Mouse (Mus musculus): ENCODE results near the gene Kdelr3. TPM values are rescaled to one million over a fixed set of nuclear protein-coding genes. Genes with fewer than 3 reads are reported as not detected.

Kdelr3 gene
- polyA plus RNA-seq, 1 experiment from 2014 or later, result 11.8 TPM

DNA sequence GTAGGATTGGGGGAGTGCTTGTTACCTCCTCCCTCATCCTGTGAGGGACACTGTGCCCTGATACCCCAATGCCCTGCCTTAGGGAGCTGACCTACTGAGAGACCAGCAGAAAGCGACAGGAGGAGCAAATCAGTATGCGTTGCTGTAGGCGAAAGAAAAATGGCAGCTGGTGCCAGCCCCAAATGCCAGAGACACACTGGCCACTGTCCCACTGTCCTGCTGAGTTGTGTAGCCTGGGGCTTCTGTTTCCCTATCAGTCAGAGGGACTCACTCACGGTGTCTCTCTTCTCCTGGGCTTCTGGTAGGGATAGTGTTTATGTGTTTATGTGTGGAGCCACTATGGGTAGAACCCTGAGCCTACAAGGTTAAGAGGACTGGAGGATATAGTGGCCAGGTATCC, 1.5 kb downstream of the Kdelr3 start:
- Histone ChIP-seq H3K4me1 (ENCODE audit: control insufficient read depth, insufficient read depth, low read length) (no peaks in the 10 kb centered on the region), H3K4me2 (ENCODE audit: low read depth, low read length) (no peak overlapping the region), H3K27me3 (ENCODE audit: control insufficient read depth, insufficient read depth, low read length) (peaks cover 40% of the 10 kb centered on the region), H3K36me3 (replicated peaks; ENCODE audit: control insufficient read depth, insufficient read depth, low read depth, low read length) (no peaks in the 10 kb centered on the region), H3K4me3 (ENCODE audit: low read depth, low read length) (no peak overlapping the region), H3K9me3 (replicated peaks; ENCODE audit: control insufficient read depth, low read length) (no peaks in the 10 kb centered on the region), H3K9ac (replicated peaks; ENCODE audit: low read length) (no peak overlapping the region), H3K27ac (replicated peaks; ENCODE audit: low read depth, low read length) (no peak overlapping the region)
- DNase-seq (ENCODE audit: low spot score) (no peak), ATAC-seq (replicated peaks; ENCODE audit: insufficient number of reproducible peaks, low FRiP score, low TSS enrichment, low read depth) (no peak)
- 69% methylated on average over 4 of the region's 4 CpGs for WGBS

DNA sequence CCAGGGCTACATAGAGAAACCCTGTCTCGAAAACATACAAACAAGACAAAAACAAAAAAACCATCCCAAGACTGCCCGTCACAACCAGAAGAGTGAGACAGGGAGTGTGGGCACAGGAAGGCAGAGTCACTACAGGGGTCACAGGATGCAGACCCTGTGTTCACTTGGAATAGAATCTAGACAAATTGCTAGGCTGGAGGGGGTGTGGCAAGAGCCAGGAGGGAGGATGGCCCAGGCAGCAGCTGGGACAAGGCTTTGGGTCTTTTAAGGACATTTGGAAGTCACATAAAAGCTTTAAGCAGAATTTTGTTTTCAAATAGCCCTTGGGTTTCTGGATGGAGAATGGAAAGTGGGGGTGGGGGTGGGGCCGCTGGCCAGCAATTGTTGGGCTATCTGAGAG, 2.4 kb downstream of the Kdelr3 start:
- Histone ChIP-seq H3K27me3 (ENCODE audit: control insufficient read depth, insufficient read depth, low read length) (peaks cover 38% of the 10 kb centered on the region), H3K9ac (replicated peaks; ENCODE audit: low read length) (no peak overlapping the region), H3K27ac (replicated peaks; ENCODE audit: low read depth, low read length) (no peak overlapping the region), H3K4me3 (ENCODE audit: low read depth, low read length) (no peak overlapping the region), H3K36me3 (replicated peaks; ENCODE audit: control insufficient read depth, insufficient read depth, low read depth, low read length) (no peaks in the 10 kb centered on the region), H3K4me1 (ENCODE audit: control insufficient read depth, insufficient read depth, low read length) (no peaks in the 10 kb centered on the region), H3K9me3 (replicated peaks; ENCODE audit: control insufficient read depth, low read length) (no peaks in the 10 kb centered on the region), H3K4me2 (ENCODE audit: low read depth, low read length) (no peak overlapping the region)
- WGBS, result 87% methylated on average over 3 of the region's 3 CpGs
- ATAC-seq (replicated peaks; ENCODE audit: insufficient number of reproducible peaks, low FRiP score, low TSS enrichment, low read depth) (no peak), DNase-seq (ENCODE audit: low spot score) (no peak)

DNA sequence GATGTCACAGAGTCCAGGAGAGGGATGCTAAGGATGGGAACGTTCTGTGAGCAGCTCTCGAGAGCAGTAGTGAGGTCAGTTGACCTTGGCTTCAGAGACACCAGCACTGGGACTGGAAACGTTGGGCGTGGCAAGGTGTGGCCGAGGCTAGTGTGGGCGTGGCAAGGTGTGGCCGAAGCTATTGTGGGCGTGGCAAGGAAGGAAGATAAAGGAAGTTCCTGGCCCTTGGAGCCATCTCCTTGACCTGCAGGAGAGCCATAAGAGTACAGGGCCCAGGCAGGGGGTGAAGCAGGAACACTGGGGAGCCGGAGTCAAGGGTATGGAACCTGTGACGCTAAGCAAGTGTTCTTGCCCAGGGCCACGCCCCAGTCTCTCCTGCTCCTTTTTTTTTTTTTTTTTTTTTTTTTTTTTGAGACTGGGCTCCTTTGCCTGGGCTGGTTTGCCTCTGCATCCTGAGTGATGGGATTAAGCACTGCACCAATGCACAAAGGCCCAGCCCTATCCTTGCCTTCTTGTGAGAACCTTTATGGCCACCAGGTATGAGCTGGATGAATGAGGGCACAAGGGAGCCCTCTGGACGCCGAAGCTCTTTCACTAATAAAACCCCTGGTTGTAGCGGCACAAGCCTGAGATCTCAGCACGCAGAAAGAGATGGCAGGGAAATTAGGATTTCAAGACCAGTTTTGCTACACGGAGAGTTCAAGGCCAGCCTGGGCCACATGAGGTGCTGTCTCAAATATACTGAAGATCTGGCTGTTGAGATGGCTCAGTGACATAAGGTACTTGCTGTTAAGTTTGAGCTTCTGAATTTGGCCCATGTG, 3.4 kb downstream of the Kdelr3 start:
- no peak for ATAC-seq (replicated peaks; ENCODE audit: insufficient number of reproducible peaks, low FRiP score, low TSS enrichment, low read depth)
- Histone ChIP-seq H3K9me3 (replicated peaks; ENCODE audit: control insufficient read depth, low read length) (no peaks in the 10 kb centered on the region), H3K36me3 (replicated peaks; ENCODE audit: control insufficient read depth, insufficient read depth, low read depth, low read length) (no peaks in the 10 kb centered on the region), H3K4me2 (ENCODE audit: low read depth, low read length) (no peak overlapping the region), H3K4me3 (ENCODE audit: low read depth, low read length) (no peak overlapping the region), H3K9ac (replicated peaks; ENCODE audit: low read length) (no peak overlapping the region), H3K27ac (replicated peaks; ENCODE audit: low read depth, low read length) (no peak overlapping the region), H3K4me1 (ENCODE audit: control insufficient read depth, insufficient read depth, low read length) (no peaks in the 10 kb centered on the region), H3K27me3 (ENCODE audit: control insufficient read depth, insufficient read depth, low read length) (peaks cover 28% of the 10 kb centered on the region)
- no peak for DNase-seq (ENCODE audit: low spot score)
- 47% methylated on average over 15 of the region's 16 CpGs for WGBS

DNA sequence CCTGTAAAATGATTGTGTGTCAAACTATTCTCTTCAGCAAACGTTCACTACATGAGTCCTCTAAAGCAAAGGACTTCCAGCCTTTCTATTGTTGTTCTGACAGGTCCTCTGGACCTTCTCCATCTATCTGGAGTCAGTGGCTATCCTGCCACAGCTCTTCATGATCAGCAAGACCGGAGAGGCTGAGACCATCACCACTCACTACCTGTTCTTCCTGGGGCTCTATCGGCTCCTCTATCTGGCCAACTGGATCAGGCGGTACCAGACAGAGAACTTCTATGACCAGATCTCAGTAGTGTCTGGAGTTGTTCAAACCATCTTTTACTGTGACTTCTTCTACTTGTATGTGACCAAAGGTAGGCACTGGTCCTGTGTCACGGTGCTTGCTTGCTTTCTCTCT, 9.4 kb downstream of the Kdelr3 start:
- no peaks in the 10 kb centered on the region for H3K4me1 ChIP-seq (ENCODE audit: control insufficient read depth, insufficient read depth, low read length)
- no peak overlapping the region for H3K4me3 ChIP-seq (ENCODE audit: low read depth, low read length)
- ATAC-seq (replicated peaks; ENCODE audit: insufficient number of reproducible peaks, low FRiP score, low TSS enrichment, low read depth) (no peak), DNase-seq (ENCODE audit: low spot score) (no peak)
- H3K9me3 ChIP-seq (replicated peaks; ENCODE audit: control insufficient read depth, low read length), result no peaks in the 10 kb centered on the region
- no peak overlapping the region for H3K9ac ChIP-seq (replicated peaks; ENCODE audit: low read length)
- 89% methylated on average over 5 of the region's 5 CpGs for WGBS
- no peaks in the 10 kb centered on the region for H3K27me3 ChIP-seq (ENCODE audit: control insufficient read depth, insufficient read depth, low read length)
- H3K4me2 ChIP-seq (ENCODE audit: low read depth, low read length), result no peak overlapping the region
- H3K36me3 ChIP-seq (replicated peaks; ENCODE audit: control insufficient read depth, insufficient read depth, low read depth, low read length), result peaks cover 20% of the 10 kb centered on the region
- H3K27ac ChIP-seq (replicated peaks; ENCODE audit: low read depth, low read length), result no peak overlapping the region

DNA sequence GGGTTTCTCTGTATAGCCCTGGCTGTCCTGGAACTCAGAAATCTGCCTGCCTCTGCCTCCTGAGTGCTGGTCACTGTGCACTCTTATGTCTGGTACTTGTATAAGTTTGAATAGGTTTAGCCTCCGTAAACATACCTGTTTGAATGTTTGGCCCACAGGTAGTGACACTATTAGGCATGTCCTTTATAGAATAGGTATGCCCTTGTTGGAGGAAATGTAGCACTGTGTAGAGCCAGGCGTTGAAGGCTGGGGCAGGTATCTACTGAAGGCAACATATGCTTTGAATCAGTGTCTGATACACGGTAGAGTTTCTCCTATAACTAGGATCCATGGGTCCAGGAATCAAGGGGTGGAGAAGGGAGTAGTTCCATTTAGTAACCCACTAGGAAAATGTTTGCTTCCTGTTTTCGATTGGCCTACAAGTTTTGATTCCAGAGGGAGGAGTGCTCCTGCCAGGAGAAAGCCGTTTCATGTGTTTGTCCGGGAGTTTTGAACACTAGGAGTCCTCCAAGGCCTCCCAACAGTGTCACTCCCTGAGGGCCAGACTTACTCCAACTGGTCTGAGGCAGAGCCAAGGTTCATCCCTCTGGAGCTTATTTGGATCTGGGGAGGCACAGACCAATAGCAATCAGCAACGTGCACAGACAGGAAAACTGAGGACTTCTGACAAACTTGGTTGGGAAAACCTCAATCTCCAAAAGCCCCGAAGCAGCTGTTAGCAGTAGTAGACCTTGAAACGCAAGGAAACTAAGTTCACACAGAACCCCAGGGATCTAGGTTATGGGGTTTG, 10.0 kb downstream of the Kdelr3 start:
- no peaks in the 10 kb centered on the region for H3K9me3 ChIP-seq (replicated peaks; ENCODE audit: control insufficient read depth, low read length)
- H3K36me3 ChIP-seq (replicated peaks; ENCODE audit: control insufficient read depth, insufficient read depth, low read depth, low read length), result peaks cover 20% of the 10 kb centered on the region
- DNase-seq (ENCODE audit: low spot score), result no peak
- no peak for ATAC-seq (replicated peaks; ENCODE audit: insufficient number of reproducible peaks, low FRiP score, low TSS enrichment, low read depth)
- 60% methylated on average over 9 of the region's 9 CpGs for WGBS
- no peak overlapping the region for H3K4me2 ChIP-seq (ENCODE audit: low read depth, low read length)
- H3K27ac ChIP-seq (replicated peaks; ENCODE audit: low read depth, low read length), result no peak overlapping the region
- no peak overlapping the region for H3K4me3 ChIP-seq (ENCODE audit: low read depth, low read length)
- H3K27me3 ChIP-seq (ENCODE audit: control insufficient read depth, insufficient read depth, low read length), result no peaks in the 10 kb centered on the region
- no peaks in the 10 kb centered on the region for H3K4me1 ChIP-seq (ENCODE audit: control insufficient read depth, insufficient read depth, low read length)
- H3K9ac ChIP-seq (replicated peaks; ENCODE audit: low read length), result no peak overlapping the region

DNA sequence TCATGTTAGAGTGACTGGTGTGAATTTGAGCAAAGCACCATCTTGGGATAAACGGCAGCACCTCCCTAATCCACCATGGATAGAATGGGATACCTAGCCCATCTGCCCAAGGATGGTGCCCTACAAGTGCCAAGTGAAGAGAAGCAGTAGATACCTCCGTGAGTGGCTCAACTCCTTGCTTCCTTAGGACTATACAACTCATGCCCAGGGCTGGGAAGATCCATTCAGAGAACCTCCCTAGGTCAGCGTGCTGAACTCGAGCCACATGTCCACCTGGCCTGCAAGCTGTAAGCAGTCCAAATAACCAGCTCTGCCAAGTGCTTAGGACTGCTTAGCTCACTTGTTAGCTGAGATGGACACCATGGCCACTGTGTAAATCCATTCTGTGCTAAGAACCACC, 11.0 kb downstream of the Kdelr3 start:
- Histone ChIP-seq H3K4me3 (ENCODE audit: low read depth, low read length) (no peak overlapping the region), H3K9me3 (replicated peaks; ENCODE audit: control insufficient read depth, low read length) (no peaks in the 10 kb centered on the region), H3K36me3 (replicated peaks; ENCODE audit: control insufficient read depth, insufficient read depth, low read depth, low read length) (peaks cover 28% of the 10 kb centered on the region), H3K9ac (replicated peaks; ENCODE audit: low read length) (no peak overlapping the region), H3K27me3 (ENCODE audit: control insufficient read depth, insufficient read depth, low read length) (no peaks in the 10 kb centered on the region), H3K4me1 (ENCODE audit: control insufficient read depth, insufficient read depth, low read length) (no peaks in the 10 kb centered on the region), H3K4me2 (ENCODE audit: low read depth, low read length) (no peak overlapping the region), H3K27ac (replicated peaks; ENCODE audit: low read depth, low read length) (no peak overlapping the region)
- no peak; the same call in 1 of the 2 replicates for ATAC-seq (replicated peaks; ENCODE audit: insufficient number of reproducible peaks, low FRiP score, low TSS enrichment, low read depth)
- no peak for DNase-seq (ENCODE audit: low spot score)
- 84% methylated on average over 4 of the region's 4 CpGs for WGBS

DNA sequence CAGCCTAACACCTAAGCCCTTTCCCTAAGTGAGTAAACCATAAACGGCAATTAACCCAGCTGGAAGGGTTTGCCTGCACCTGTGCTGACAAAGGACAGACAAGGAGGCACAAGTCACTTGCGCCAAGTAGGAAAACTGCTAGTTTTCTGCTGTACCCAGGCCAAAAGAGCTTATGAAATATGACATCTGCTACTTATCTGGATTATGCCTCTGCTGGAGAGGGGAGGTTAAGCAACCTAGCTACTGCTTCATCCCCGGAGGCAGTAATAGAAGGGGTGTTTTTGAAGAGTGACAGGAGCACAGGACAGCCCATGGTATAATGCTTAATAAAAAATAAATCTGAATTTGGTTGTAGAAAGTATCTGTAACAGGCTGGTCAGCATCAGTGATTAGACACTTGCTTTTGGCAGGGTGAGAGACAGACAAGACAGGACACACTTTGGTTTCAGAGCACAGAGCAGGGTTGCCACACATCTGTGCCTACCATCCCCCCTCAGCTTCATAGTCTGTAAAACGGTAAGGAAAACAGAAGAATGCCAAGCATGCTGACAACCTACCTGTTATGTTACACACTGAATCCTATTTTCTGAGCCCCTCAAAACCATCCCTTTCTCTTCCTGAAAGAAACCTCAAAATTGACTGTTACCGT, 11.9 kb downstream of the Kdelr3 start:
- Histone ChIP-seq H3K4me1 (ENCODE audit: control insufficient read depth, insufficient read depth, low read length) (no peaks in the 10 kb centered on the region), H3K27me3 (ENCODE audit: control insufficient read depth, insufficient read depth, low read length) (no peaks in the 10 kb centered on the region), H3K9ac (replicated peaks; ENCODE audit: low read length) (no peak overlapping the region), H3K4me3 (ENCODE audit: low read depth, low read length) (no peak overlapping the region), H3K4me2 (ENCODE audit: low read depth, low read length) (no peak overlapping the region), H3K36me3 (replicated peaks; ENCODE audit: control insufficient read depth, insufficient read depth, low read depth, low read length) (peaks cover 31% of the 10 kb centered on the region), H3K27ac (replicated peaks; ENCODE audit: low read depth, low read length) (no peak overlapping the region), H3K9me3 (replicated peaks; ENCODE audit: control insufficient read depth, low read length) (no peaks in the 10 kb centered on the region)
- ATAC-seq (replicated peaks; ENCODE audit: insufficient number of reproducible peaks, low FRiP score, low TSS enrichment, low read depth), result no peak; the same call in 1 of the 2 replicates
- 75% methylated on average over 5 of the region's 5 CpGs for WGBS
- peak; percentile 24 for DNase-seq (ENCODE audit: low spot score)

DNA sequence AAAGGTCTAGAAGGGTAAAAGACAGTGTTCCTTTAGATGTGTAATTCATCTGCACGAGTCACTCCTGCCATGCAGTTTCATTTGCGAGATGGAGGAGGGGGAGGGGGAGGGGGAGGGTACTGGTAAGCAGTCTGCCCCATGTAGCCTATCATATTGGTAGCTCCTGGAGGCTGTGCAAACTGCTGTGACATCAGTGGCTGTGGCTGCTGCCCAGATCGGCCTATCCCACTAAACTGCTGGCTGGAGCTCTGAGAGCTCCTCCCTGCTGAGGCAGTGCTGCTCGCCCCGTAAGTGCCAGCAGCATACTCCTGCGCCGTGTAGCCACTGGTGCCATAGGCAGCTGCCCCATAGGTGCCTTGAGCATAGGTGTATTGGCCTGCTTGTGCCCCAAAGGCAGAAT, 13.7 kb downstream of the Kdelr3 start:
- Histone ChIP-seq H3K9ac (replicated peaks; ENCODE audit: low read length) (no peak overlapping the region), H3K4me1 (ENCODE audit: control insufficient read depth, insufficient read depth, low read length) (no peaks in the 10 kb centered on the region), H3K4me2 (ENCODE audit: low read depth, low read length) (no peak overlapping the region), H3K9me3 (replicated peaks; ENCODE audit: control insufficient read depth, low read length) (no peaks in the 10 kb centered on the region), H3K36me3 (replicated peaks; ENCODE audit: control insufficient read depth, insufficient read depth, low read depth, low read length) (peaks cover 38% of the 10 kb centered on the region), H3K27ac (replicated peaks; ENCODE audit: low read depth, low read length) (no peak overlapping the region), H3K27me3 (ENCODE audit: control insufficient read depth, insufficient read depth, low read length) (no peaks in the 10 kb centered on the region), H3K4me3 (ENCODE audit: low read depth, low read length) (no peak overlapping the region)
- DNase-seq (ENCODE audit: low spot score), result no peak
- ATAC-seq (replicated peaks; ENCODE audit: insufficient number of reproducible peaks, low FRiP score, low TSS enrichment, low read depth), result no peak
- 83% methylated on average over 7 of the region's 7 CpGs for WGBS

All from embryonic facial prominence, embryonic 11.5 days (tissue).